Mouse (Mus musculus) layer of hippocampus, adult 9-10 months (tissue): Measurements from ENCODE around the gene St13.

ENCODE experiments used
- DNase-seq: peaks from one replicate; pipeline ENCODE4 v3.0.0; 2022; ENCODE audit warnings: low spot score

The St13 gene

DNA sequence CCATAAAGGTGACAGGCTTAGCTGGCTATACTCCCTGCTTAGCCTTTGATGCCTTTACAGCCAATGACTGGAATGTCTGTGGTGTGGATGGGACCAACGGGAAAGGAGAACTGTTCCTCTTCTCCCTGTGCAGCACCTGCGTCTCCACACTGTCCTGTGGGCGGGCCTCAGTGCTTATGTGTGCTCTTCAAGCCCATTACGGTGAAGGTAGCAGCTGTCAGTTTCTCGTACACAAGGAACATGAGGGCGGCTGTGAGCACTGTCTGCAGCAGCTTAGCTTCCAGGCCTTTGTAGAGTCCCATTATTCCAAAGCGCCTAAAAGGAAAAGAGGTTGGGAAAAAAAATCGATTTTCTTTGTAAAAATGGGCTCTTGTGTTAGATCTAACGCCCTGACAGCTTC is 80.4 kb downstream of the St13 start:
- no peak for DNase-seq

- no peak for DNase-seq
These were observed 85.9 kb downstream of the St13 start for GRCm38 (mm10) chr15:81313928-81314327.
